Mouse (Mus musculus): ENCODE measurements around the gene Clec3a.

- TF ChIP-seq GATA1 (IDR thresholded peaks at IDR 0.05; ENCODE audit: borderline replicate concordance, low read length) (no peak), TAL1 (conservative IDR thresholded peaks at IDR 0.05; ENCODE audit: low read depth, low read length) (no peak), CTCF (IDR thresholded peaks at IDR 0.05; ENCODE audit: low read depth, low read length) (no peak)
These were observed 1.0 kb downstream of the Clec3a start for GRCm38 (mm10) chr8:114418904-114419303.

All from G1E (cell line).